Mouse (Mus musculus) limb, embryonic 11.5 days (tissue): ENCODE measurements around the gene Reg1. TPM values are rescaled to one million over a fixed set of nuclear protein-coding genes. Genes with fewer than 3 reads are reported as not detected.
"Not testable (repeated sequence)": the region's sequence is repeated elsewhere in the genome, so short reads cannot be mapped to it uniquely, and the experiment has no call there.

Experiments
- ATAC-seq: fragments of 200-750 bp; cut with Nextera tagmentation; 2 replicates; pipeline ENCODE4 v1.8.0; 2017; ENCODE audit warnings: low read depth; ENCODE audit not compliant: insufficient number of reproducible peaks, low FRiP score, low TSS enrichment
- DNase-seq: peaks from one replicate; pipeline ENCODE4 v3.0.0-alpha.2; 2015; ENCODE audit warnings: low spot score
- H3K27ac ChIP-seq: fragments of 300-500 bp; sonication (generic); replicated peaks from 2 replicates; pipeline ENCODE4 v1.5.1; 2014; ENCODE audit warnings: low read depth, mild to moderate bottlenecking, low read length
- H3K27me3 ChIP-seq: fragments of 300-500 bp; sonication (generic); 2 replicates; pipeline ENCODE4 v1.6.1; 2014; ENCODE audit warnings: mild to moderate bottlenecking, low read length, mixed read lengths; ENCODE audit not compliant: control insufficient read depth, insufficient read depth
- H3K36me3 ChIP-seq: fragments of 300-500 bp; sonication (generic); 2 replicates; pipeline ENCODE4 v1.6.1; 2014; ENCODE audit warnings: mild to moderate bottlenecking, low read length, moderate library complexity, mixed read lengths; ENCODE audit not compliant: control insufficient read depth, insufficient read depth
- H3K4me1 ChIP-seq: fragments of 300-500 bp; sonication (generic); 2 replicates; pipeline ENCODE4 v1.6.1; 2014; ENCODE audit warnings: low read length, mixed read lengths; ENCODE audit not compliant: control insufficient read depth, insufficient read depth
- H3K4me2 ChIP-seq: fragments of 300-500 bp; sonication (generic); 2 replicates; pipeline ENCODE4 v1.6.1; 2014; ENCODE audit warnings: low read depth, mild to moderate bottlenecking, moderate library complexity; ENCODE audit not compliant: severe bottlenecking
- H3K4me3 ChIP-seq: fragments of 300-500 bp; sonication (generic); 2 replicates; pipeline ENCODE4 v1.5.1; 2014; ENCODE audit warnings: low read depth, low read length
- H3K9ac ChIP-seq: fragments of 300-500 bp; sonication (generic); 2 replicates; pipeline ENCODE4 v1.6.1; 2014; ENCODE audit warnings: mild to moderate bottlenecking, low read length
- H3K9me3 ChIP-seq: fragments of 300-500 bp; sonication (generic); 2 replicates; pipeline ENCODE4 v1.6.1; 2016; ENCODE audit warnings: low read length; ENCODE audit not compliant: control insufficient read depth
- WGBS: fragments of 180-500 bp; shearing (Covaris S2); extraction: QIAGEN DNeasy Blood & Tissue Kit; methylation state at CpG from one replicate; pipeline ENCODE4 v1.1.7; 2014; 5-methylcytosine and 5-hydroxymethylcytosine counted together
- polyA plus RNA-seq: library from polyadenylated mRNA; unstranded; fragments of >200 nt; fragmentation: Nextera tagmentation; extraction: Ambion mirVana; gene quantifications from 2 replicates; pipeline ENCODE4 v1.2.1, GENCODE M21; 2014

Gene Reg1
- not detected in 2 replicates for polyA plus RNA-seq

DNA sequence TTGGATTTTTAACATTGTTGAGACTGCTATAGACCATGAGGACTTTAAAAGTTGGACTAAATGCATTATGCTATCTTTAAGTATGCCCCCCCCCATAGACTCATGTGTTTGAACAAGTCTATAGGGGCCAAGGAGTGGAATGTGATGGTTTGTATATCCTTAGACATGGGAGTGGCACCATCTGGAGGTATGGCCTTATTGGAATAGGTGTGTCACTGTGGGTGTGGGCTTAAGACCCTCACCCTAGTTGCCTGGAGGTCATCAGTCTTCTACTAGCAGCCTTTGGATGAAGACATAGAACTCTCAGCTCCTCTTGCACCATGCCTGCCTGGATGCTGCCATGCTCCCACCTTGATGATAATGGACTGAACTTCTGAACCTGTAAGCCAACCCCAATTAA lies at the start of gene Reg1:
Reg1 (plus strand) TSS at position 301 of the 400 bp plus-strand sequence.
- not testable (repeated sequence) for H3K36me3 ChIP-seq, H3K9me3 ChIP-seq, ATAC-seq

DNA sequence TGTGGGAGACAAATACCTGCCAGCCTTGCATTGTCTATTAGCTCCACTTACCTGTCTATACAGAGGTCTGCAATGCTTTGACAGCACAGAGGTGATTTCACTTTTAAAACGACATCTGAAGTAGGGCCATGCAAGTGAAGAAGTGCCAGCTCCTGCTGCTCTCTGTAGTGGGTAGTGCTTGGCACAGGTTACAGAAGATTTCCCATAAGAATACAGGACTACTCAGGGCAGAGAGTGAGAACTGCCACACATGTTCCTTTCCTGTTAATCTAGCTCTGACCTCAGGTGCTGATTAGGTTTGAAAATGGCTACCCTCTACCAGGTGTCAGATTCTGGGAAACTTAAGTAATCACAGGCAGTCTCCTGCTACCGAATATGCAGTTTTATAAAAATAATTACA lies 43.7 kb upstream of the Reg1 start, which contains the start of gene Reg3d:
Reg3d (minus strand) TSS at position 101 of the 400 bp plus-strand sequence.
- ATAC-seq (no peak), DNase-seq (no peak)
- H3K27me3 ChIP-seq, result no peaks in the 10 kb centered on the region
- no peaks in the 10 kb centered on the region for H3K9me3 ChIP-seq
- H3K9ac ChIP-seq, result no peak within 1 kb of the TSS
- no peaks in the 10 kb centered on the region for H3K36me3 ChIP-seq
- WGBS, result 76% methylated on average over 2 of the region's 2 CpGs
- no peaks in the 10 kb centered on the region for H3K4me1 ChIP-seq
- no peak within 1 kb of the TSS for H3K27ac ChIP-seq
- H3K4me3 ChIP-seq, result no peak within 1 kb of the TSS
- no peak within 1 kb of the TSS for H3K4me2 ChIP-seq

More for the DNA sequence above, at the start of gene Reg1:
- H3K27me3 ChIP-seq, H3K4me1 ChIP-seq, H3K27ac ChIP-seq, H3K4me3 ChIP-seq, H3K9ac ChIP-seq, H3K4me2 ChIP-seq, DNase-seq: not testable (repeated sequence)

DNA sequence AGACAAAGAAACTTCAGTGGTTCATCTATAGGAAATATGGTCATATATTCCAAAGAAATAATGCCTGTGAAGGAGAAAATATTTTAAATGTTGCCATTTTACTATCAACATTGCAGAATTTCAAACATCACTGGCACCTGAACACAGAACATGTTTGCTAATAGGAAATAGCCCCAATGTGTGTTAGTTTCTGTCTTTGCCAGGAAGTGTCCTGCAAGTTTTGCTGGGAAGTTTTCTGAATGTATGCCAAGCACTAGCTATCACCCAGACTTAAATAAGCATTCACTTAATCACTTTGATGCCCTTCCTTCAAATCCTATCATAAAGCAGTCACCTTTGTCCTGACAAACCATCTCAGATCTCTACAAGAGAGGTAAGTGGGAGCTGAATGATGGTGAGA lies 42.1 kb upstream of the Reg1 start, which contains the start of gene Reg3a:
Reg3a (plus strand) TSS at position 301 of the 400 bp plus-strand sequence.
- Histone ChIP-seq H3K4me1 (no peaks in the 10 kb centered on the region), H3K9me3 (no peaks in the 10 kb centered on the region), H3K36me3 (no peaks in the 10 kb centered on the region), H3K4me3 (no peak within 1 kb of the TSS), H3K9ac (no peak within 1 kb of the TSS), H3K27ac (no peak within 1 kb of the TSS), H3K4me2 (no peak within 1 kb of the TSS), H3K27me3 (no peaks in the 10 kb centered on the region)
- ATAC-seq, result no peak
- no peak for DNase-seq

DNA sequence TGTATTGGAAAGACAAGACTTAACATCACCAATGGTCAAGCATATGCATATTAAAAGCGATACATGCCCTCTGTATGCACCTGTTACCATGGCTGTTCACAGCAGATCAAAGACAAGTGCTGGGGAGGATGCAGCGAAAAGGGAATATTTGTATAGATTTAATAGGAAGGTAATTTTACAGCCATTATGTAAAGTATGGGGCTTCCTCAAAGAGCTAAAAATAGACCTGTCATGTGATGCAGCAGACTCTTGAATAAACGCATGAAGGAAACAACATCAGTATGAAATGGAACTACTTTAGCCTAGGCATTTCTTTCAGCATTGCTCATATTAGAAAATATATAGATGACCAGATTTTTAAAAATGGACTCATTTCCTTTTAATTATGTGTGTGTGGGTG lies 36.9 kb upstream of the Reg1 start:
- H3K4me2 ChIP-seq, result no peak overlapping the region
- H3K4me3 ChIP-seq, result no peak overlapping the region
- DNase-seq (no peak), ATAC-seq (no peak)
- H3K9ac ChIP-seq, result no peak overlapping the region
- 87% methylated on average over 3 of the region's 3 CpGs for WGBS
- no peaks in the 10 kb centered on the region for H3K9me3 ChIP-seq
- no peaks in the 10 kb centered on the region for H3K27me3 ChIP-seq
- no peaks in the 10 kb centered on the region for H3K36me3 ChIP-seq
- no peaks in the 10 kb centered on the region for H3K4me1 ChIP-seq
- H3K27ac ChIP-seq, result no peak overlapping the region

DNA sequence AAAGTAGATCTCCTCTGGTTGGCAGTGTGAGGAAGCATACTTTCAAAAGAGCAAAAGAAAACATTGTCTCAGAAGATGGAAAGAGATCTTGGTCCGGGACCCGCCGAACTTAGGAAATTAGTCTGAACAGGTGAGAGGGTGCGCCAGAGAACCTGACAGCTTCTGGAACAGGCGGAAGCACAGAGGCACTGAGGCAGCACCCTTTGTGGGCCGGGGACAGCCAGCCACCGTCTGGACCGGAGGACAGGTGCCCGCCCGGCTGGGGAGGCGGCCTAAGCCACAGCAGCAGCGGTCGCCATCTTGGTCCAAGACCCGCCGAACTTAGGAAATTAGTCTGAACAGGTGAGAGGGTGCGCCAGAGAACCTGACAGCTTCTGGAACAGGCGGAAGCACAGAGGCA lies 27.2 kb upstream of the Reg1 start, which contains the start of gene Reg2:
Reg2 (plus strand) TSS at position 301 of the 400 bp plus-strand sequence.
- H3K4me1 ChIP-seq, DNase-seq, ATAC-seq, H3K9me3 ChIP-seq, H3K36me3 ChIP-seq, H3K27me3 ChIP-seq, H3K9ac ChIP-seq, H3K4me3 ChIP-seq, H3K4me2 ChIP-seq, H3K27ac ChIP-seq: not testable (repeated sequence)
- 97% methylated on average over 4 of the region's 17 CpGs for WGBS

DNA sequence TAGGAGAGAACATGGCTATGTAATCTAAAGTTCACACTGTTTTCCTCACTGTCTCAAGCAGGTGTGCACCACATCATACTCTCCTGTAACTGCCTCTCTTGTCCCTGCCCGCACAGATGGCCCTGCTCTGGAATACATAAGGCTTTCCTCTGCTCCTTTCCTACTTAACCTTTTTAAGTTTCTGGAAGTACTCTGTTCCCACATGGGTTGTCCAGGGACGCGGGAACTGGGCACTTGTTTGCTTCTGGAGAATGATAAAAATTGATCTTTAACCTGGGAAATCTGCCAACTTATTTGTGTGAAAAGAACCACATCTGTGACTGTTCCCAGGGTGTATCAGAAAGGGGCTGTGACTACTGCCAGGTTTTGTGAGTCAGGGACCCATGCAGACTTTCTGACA lies 3.0 kb downstream of the Reg1 start:
- no peak for ATAC-seq
- Histone ChIP-seq H3K27me3 (no peaks in the 10 kb centered on the region), H3K4me3 (no peak overlapping the region), H3K9ac (no peak overlapping the region), H3K36me3 (no peaks in the 10 kb centered on the region), H3K4me1 (no peaks in the 10 kb centered on the region), H3K9me3 (no peaks in the 10 kb centered on the region), H3K27ac (no peak overlapping the region), H3K4me2 (no peak overlapping the region)
- no peak for DNase-seq
- WGBS, result 82% methylated on average over 3 of the region's 3 CpGs

DNA sequence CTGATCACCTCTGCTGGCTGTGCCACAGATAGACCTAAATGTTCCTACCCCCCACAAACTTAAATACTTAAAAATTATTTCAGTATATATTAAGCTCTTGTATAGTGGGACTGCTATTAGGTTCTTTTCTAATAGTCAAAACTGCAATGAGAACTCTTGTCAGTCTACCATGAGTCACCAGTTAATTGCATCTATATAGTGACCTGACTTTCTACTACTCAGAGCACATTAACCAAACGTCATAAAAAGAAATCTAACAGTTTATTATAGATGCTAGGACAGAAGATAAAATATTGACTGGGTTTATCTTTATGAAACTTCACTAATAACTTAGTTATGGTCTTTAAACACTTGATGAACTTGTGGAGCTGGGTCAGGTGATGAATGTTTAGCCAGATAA lies 24.7 kb downstream of the Reg1 start:
- no peak overlapping the region for H3K4me3 ChIP-seq
- no peaks in the 10 kb centered on the region for H3K36me3 ChIP-seq
- no peaks in the 10 kb centered on the region for H3K4me1 ChIP-seq
- no peak overlapping the region for H3K4me2 ChIP-seq
- DNase-seq (no peak), ATAC-seq (no peak)
- no peaks in the 10 kb centered on the region for H3K9me3 ChIP-seq
- no peaks in the 10 kb centered on the region for H3K27me3 ChIP-seq
- no peak overlapping the region for H3K27ac ChIP-seq
- 67% methylated on average over 1 of the region's 1 CpGs for WGBS
- no peak overlapping the region for H3K9ac ChIP-seq

DNA sequence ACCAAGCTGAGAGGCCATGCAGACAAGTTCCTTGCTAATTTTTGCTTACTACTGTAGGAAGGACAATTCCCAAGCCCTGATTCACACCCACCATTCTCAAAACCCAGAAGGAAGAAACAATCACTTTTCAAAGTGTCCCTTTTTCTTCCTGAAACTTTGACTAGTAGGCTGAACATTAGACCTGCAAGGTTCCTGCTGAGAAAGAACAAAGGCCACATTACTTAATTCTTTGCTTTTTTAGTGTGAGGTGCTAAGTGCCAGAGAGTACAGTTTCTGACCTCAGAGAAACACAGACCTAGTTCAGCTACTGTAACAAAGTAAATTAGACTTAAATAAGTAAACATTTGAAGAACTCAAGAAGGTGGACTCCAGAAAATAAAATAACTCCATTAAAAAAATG lies 25.9 kb downstream of the Reg1 start:
- Histone ChIP-seq H3K27me3 (no peaks in the 10 kb centered on the region), H3K36me3 (no peaks in the 10 kb centered on the region), H3K4me3 (no peak overlapping the region), H3K4me1 (no peaks in the 10 kb centered on the region), H3K27ac (no peak overlapping the region), H3K9ac (no peak overlapping the region), H3K4me2 (no peak overlapping the region), H3K9me3 (no peaks in the 10 kb centered on the region)
- ATAC-seq (no peak), DNase-seq (no peak)

DNA sequence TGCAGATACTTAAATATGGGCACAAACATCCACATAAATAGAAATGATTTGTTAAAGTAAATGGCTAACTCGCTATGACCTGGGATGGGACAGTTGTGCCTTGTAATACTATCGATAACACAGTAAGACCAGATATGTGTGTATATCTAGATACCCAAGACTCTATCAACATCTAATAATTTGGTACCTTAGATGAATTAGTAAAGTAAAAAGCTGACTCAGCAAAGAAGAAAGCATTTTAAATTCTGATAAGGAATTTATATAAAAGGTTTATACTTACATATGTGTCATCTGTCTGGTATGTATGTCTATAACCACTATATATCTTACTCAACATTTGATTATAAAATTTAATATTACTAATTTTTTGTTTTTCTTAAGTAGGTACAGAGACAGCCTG lies 30.3 kb downstream of the Reg1 start:
- Histone ChIP-seq H3K27ac (no peak overlapping the region), H3K9me3 (no peaks in the 10 kb centered on the region), H3K27me3 (no peaks in the 10 kb centered on the region), H3K36me3 (no peaks in the 10 kb centered on the region), H3K9ac (no peak overlapping the region), H3K4me1 (no peaks in the 10 kb centered on the region), H3K4me2 (no peak overlapping the region), H3K4me3 (no peak overlapping the region)
- 88% methylated on average over 2 of the region's 2 CpGs for WGBS
- DNase-seq (no peak), ATAC-seq (no peak)
